Mouse (Mus musculus) duodenum, adult 2 months (tissue): Measurements from ENCODE around the gene Rab3b. TPM values are rescaled to one million over a fixed set of nuclear protein-coding genes. Genes with fewer than 3 reads are reported as not detected.

Experiments
- polyA plus RNA-seq: library from polyadenylated mRNA; depleted of rRNA; stranded (reverse); fragments of >200 nt; gene quantifications from 2 replicates; pipeline ENCODE4 v1.2.3, GENCODE M21; 2012; ENCODE audit warnings: low replicate concordance; rRNA removed

The Rab3b gene
- polyA plus RNA-seq = 5.7 and 6.1 TPM in 2 replicates

DNA sequence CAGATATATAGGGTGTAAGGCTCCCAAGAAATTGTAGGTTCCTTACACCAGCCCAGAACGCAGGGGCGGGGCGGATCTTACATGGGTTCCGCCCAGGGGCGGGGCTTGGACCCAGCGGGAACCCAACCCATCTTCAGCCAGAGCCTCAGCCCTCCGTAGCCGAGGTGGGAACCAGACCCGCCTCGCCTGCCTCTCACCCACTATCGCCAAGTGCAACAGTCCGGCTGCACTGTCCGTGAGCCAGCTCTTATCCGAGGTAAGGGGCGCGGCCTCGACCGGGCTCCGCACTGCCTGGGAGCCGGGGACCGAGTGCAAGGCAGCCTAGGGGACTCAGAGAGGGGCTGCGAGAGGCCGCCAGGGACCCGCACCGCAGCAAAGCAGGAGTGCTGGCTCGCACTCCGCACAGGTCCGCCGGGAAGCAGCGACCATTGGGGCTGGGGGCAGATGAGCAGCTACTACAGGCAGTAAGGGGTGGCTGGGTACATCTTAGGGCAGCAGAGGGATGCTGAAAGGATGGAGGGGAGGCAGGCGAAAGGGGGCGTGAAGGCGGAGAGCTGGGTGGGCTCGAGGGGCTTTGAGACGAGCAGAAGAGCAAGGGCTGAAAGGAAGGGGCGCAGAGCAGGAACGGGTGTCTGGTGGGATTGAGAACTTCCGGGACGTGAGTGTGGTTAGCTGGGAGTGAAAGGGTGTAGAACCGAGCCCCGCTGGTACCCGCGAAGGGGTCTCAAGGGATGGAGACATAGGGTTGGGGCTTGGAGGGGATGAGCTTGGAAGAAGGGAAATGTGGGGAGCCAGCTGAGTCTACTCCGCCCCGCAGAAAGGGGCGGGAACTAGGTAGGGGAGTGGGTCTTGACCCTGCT lies at the start of gene Rab3b:
Rab3b (plus strand) TSS at position 101 of the 860 bp plus-strand sequence.

DNA sequence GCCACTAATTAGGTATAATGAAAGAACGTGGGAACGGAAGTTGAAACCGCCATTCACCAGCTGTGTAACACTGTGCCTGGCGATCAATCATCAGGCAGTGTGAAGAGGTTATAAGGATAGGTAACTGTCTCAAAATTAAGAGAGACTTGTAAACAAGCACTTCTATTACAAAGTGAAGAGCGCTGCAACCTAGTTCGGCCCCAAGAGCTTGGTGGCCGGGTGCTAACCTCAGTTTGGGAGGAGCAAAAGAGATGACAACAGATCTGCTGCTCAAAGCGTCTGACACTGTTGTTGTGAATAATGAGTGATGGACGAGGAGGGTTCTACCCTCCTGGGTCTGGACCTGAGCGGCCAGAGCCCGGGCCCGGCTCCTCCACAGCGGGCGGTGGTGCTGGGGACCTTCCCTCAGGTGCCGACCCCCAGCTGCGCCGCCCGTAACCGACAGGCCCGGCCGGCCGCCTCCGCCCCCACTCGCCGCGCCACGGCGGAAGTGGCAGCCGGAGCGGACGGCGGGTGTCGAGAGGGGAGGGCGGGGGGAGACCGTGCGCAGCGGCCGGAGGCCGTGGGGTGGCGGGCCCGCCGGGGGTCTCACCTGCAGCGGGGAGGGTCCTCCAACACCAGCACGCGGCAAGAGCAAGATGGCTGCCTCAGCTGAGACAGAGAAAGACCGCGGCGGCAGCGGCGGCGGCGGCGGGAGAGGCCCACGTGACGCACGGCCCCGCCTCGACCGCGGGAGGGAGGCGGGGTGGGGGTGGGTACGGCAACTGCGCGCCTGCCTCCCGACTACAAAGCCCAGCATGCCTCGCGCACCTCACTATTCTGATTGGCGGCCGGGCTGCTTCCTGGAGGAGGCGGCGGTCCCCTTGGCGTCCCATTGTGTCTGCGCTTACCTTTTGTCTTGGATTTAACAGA lies 45.7 kb upstream of the Rab3b start, which contains the start of gene Btf3l4:
Btf3l4 (minus strand) TSS at position 699 of the 912 bp plus-strand sequence.

DNA sequence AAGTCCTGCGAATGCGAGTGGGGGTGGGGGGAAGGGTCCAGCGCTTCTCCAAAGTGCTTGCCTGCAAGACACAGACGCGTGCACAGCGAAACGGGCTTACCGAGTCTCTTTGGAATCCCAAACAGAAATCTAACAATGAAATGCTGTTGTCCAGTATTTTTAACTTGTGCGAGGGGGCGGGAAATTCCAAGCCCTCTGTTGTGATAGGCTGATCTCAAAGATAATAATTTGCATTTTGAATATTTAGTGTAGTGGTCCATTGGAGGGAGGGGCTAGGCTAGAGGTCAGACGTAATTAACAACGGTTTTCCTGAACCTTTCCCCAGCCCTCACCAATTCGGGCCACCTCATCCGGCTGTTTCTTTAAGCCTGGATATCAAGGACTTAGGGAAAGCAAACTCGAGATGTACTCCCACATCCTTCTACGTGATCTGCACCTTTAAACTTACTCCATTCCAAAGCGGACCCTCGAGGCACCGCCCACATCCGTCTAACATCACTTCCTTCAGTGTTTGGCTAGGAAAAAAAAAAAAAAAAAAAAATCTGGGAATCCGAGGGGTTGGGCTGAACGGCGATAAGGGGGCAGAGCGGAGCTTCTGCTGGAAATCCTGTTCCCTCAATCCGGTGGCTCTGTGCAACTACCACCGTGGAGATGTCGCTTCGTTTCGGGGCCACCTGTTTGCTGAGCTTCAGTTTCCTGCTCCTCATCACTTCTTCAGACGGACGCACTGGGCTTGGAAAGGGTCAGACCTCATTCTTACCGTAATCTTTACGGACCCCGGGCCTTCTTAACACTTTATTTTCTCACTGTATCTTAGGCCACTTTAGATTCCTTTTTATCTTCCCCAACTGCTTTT lies 44.5 kb upstream of the Rab3b start, which contains the start of gene Txndc12:
Txndc12 (plus strand) TSS at position 487 of the 856 bp plus-strand sequence.

DNA sequence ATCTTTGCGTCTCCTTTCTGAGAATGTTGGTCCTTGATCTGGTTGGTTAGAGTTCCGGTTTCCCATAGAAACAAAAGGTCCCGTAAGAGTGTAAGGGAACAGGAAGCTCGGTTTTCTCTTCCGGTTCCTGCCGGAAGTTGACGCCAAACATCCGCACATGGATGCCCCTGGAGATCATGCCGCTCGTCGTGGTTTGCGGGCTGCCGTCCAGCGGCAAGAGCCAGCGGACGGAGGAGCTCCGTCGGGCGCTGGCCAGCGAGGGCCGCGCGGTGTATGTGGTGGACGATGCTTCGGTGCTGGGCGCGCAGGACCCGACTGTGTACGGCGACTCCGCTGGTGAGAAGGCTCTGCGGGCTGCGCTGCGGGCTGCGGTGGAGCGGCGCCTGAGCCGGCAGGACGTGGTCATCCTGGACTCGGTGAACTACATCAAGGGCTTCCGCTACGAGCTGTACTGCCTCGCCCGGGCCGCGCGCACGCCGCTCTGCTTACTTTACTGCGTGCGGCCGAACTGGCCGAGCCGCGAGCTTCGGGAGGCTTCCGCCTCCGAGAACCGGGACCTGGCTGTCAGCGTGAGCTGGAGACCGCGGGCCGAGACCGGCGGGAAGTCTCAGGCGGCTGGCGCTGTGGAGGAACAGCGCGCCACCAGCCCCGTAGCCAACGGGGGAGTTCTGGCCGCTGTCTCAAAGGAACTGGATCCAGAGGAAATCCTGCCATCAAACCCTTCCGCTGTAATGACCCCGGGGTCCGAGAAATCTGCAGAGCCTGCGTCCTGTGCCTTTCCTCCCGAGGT lies 31.0 kb upstream of the Rab3b start, which contains the start of gene Kti12:
Kti12 (plus strand) TSS at position 71 of the 790 bp plus-strand sequence.

DNA sequence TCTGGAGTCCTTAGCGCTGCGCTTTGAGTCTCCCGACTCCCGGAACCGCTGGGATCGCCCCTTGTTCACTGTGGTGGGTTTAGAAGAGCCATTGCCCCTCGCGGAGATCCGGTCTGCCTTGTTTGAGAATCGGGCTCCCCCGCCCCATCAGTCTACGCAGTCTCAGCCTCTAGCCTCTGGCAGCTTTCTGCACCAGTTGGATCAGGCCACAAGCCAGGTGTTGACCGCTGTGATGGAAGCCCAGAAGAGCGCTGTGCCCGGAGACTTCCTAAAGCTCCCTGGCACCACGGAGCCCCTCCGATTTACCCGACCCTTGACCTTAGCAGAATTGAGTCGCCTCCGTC lies 30.4 kb upstream of the Rab3b start, which contains the start of gene A730015C16Rik:
A730015C16Rik (minus strand) TSS at position 115 of the 344 bp plus-strand sequence.

Other genes starting within 250 kb of the Rab3b start
- 0.07 TPM in 1 of 2 replicates, not detected in the other for gene 3110021N24Rik, start 159.4 kb upstream of the Rab3b start, polyA plus RNA-seq
- gene Zfyve9, start 98.3 kb upstream of the Rab3b start, polyA plus RNA-seq = 2.3 TPM in 2 replicates
- gene Btf3l4, start 45.4 kb upstream of the Rab3b start, polyA plus RNA-seq = 3.0 and 4.0 TPM in 2 replicates
- 5.2 and 6.0 TPM in 2 replicates for gene Txndc12, start 44.5 kb upstream of the Rab3b start, polyA plus RNA-seq
- gene Kti12, start 31.3 kb upstream of the Rab3b start, polyA plus RNA-seq = 23.6 and 26.8 TPM in 2 replicates
- 0.27 TPM in 1 of 2 replicates, not detected in the other for gene A730015C16Rik, start 30.4 kb upstream of the Rab3b start, polyA plus RNA-seq
- gene Nrd1, start 121.6 kb downstream of the Rab3b start, polyA plus RNA-seq = 3.0 and 5.7 TPM in 2 replicates